Mouse (Mus musculus) hindbrain, embryonic 16.5 days (tissue): ENCODE data around the gene Nsmf. TPM values are rescaled to one million over a fixed set of nuclear protein-coding genes. Genes with fewer than 3 reads are reported as not detected.

Source experiments
- ATAC-seq: fragments of 200-750 bp; cut with Nextera tagmentation; 2 replicates; pipeline ENCODE4 v1.8.0; 2017; ENCODE audit warnings: moderate TSS enrichment, moderate library complexity
- H3K27ac ChIP-seq: fragments of 300-500 bp; sonication (generic); 2 replicates; pipeline ENCODE4 v1.5.1; 2014; ENCODE audit warnings: low read depth, mild to moderate bottlenecking, control low read depth, low read length, moderate library complexity
- H3K27me3 ChIP-seq: fragments of 300-500 bp; sonication (generic); replicated peaks from 2 replicates; pipeline ENCODE4 v1.6.1; 2014; ENCODE audit warnings: low read length; ENCODE audit not compliant: control insufficient read depth, insufficient read depth
- H3K36me3 ChIP-seq: fragments of 300-500 bp; sonication (generic); 2 replicates; pipeline ENCODE4 v1.6.1; 2014; ENCODE audit warnings: mild to moderate bottlenecking, low read length, moderate library complexity, mixed read lengths; ENCODE audit not compliant: control insufficient read depth, insufficient read depth
- H3K4me1 ChIP-seq: fragments of 300-500 bp; sonication (generic); 2 replicates; pipeline ENCODE4 v1.6.1; 2014; ENCODE audit warnings: low read depth, low read length; ENCODE audit not compliant: control insufficient read depth, insufficient read depth
- H3K4me2 ChIP-seq: fragments of 300-500 bp; sonication (generic); 2 replicates; pipeline ENCODE4 v1.6.1; 2014; ENCODE audit warnings: mild to moderate bottlenecking, low read length, control low read depth, moderate library complexity
- H3K4me3 ChIP-seq: fragments of 300-500 bp; sonication (generic); 2 replicates; pipeline ENCODE4 v1.5.1; 2014; ENCODE audit warnings: mild to moderate bottlenecking, low read length, control low read depth, moderate library complexity
- H3K9ac ChIP-seq: fragments of 300-500 bp; sonication (generic); 2 replicates; pipeline ENCODE4 v1.6.1; 2014; ENCODE audit warnings: low read depth, mild to moderate bottlenecking, control low read depth, low read length, moderate library complexity
- H3K9me3 ChIP-seq: fragments of 300-500 bp; sonication (generic); 2 replicates; pipeline ENCODE4 v1.6.1; 2014; ENCODE audit warnings: mild to moderate bottlenecking, low read length, moderate library complexity; ENCODE audit not compliant: control insufficient read depth
- WGBS: fragments of 180-500 bp; shearing (Covaris S2); extraction: QIAGEN DNeasy Blood & Tissue Kit; methylation state at CpG from one replicate; pipeline ENCODE4 v1.1.7; 2014; 5-methylcytosine and 5-hydroxymethylcytosine counted together
- polyA plus RNA-seq: library from polyadenylated mRNA; unstranded; fragments of >200 nt; fragmentation: Nextera tagmentation; extraction: Ambion mirVana; gene quantifications from 2 replicates; pipeline ENCODE4 v1.2.1, GENCODE M21; 2015

Gene Nsmf
- polyA plus RNA-seq, 1 experiment from 2014 or later: 174 TPM

DNA sequence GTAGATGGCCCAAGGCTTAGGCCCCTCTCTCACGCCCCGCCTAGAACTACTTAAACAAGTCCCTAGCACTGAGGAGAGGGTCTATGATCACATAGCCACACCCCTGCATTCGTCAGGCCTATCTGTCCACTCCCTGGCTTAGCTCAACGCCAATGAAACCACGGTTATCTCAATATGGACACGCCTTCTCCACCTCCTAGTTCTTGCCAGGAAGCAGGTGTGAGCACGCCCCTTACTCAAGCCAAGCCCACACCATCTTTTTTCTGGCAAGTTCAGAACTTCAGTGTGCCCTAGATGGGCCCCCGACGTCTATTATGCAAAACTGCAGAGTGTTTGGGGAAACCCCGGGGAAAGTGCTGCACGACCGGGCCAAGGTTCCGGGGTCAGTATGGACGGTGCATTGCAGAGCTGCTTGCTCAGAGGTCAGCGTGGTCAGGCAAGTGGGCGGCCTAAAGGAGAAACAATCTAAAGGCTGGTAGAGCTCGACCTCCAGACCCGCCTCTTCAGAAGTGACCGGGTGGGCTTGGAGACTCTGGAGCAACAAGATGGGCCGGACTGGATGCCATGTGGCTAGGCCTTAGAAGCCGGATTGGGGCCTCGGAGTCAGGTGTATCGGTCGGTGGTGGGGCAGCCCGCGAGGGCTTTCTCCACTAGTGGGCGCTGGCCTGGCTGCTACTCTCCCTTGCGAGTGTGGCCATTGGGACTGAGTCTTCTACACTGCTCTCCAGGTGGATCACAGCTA, 41.1 kb downstream of the Nsmf start, which contains the start of gene Noxa1:
TSS of gene Noxa1 (minus strand) at position 41 of the 742 bp plus-strand sequence.
- Histone ChIP-seq H3K4me2 (no peak within 1 kb of the TSS), H3K27me3 (no peaks in the 10 kb centered on the region), H3K4me1 (no peaks in the 10 kb centered on the region), H3K4me3 (no peak within 1 kb of the TSS), H3K36me3 (no peaks in the 10 kb centered on the region), H3K9me3 (no peaks in the 10 kb centered on the region), H3K27ac (no peak within 1 kb of the TSS), H3K9ac (no peak within 1 kb of the TSS)
- WGBS: 52% methylated on average over 28 of the region's 28 CpGs
- ATAC-seq: no peak

- Histone ChIP-seq H3K27me3 (no peaks in the 10 kb centered on the region), H3K4me2 (no peak overlapping the region), H3K36me3 (no peaks in the 10 kb centered on the region), H3K27ac (no peak overlapping the region), H3K9me3 (no peaks in the 10 kb centered on the region), H3K4me1 (no peaks in the 10 kb centered on the region), H3K9ac (0 out of 2 replicates have a peak overlapping the region, but pooled peaks have one; percentile 9), H3K4me3 (no peak overlapping the region)
- no peak for ATAC-seq
- WGBS: 71% methylated on average over 3 of the region's 3 CpGs
Observed at GRCm38 (mm10) chr2:25098005-25098615, 44.0 kb downstream of the Nsmf start.

DNA sequence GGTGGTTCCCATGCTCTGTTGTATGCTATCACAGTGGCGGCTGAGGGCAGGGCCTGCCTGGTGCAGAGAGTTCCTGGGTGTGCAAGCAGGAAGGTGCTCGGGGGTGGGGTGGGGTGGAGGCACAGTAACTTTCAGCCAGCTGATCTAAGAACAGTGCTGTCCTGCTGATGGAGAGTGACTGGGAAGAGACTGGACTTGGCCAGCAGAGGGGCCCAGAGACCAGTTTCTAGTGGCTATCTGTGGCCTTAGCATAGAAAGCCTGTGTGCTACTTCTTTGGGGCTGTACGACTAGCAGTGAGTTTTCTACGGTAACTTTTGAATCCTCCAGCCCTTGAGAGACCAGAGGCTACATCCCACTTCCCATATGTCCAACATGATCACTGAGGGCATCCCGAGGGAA, 44.8 kb downstream of the Nsmf start:
- Histone ChIP-seq H3K9ac (no peak overlapping the region), H3K36me3 (no peaks in the 10 kb centered on the region), H3K4me3 (no peak overlapping the region), H3K27ac (no peak overlapping the region), H3K9me3 (no peaks in the 10 kb centered on the region), H3K4me1 (no peaks in the 10 kb centered on the region), H3K4me2 (no peak overlapping the region), H3K27me3 (no peaks in the 10 kb centered on the region)
- peak; percentile 79 for ATAC-seq
- WGBS: 31% methylated on average over 4 of the region's 5 CpGs

DNA sequence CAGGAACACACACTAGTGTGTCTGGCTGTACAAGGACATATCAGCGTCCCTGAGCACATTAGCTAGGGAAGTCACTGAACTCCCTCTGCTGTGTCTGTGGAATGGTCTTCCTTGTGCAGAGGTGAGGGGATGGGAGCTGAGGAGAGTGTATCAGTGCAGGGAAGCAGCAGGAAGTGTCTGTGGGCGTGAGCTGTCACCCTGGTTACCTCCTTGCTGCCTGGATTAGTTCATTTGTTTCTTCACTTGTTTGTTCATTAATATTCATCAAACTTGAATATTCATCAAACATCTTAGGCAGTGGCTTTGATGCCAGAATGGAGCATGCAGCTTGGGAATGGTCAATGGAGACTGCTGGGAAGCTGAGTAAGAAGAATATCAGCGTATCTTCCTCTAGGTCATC, 45.5 kb downstream of the Nsmf start:
- H3K36me3 ChIP-seq: no peaks in the 10 kb centered on the region
- H3K4me2 ChIP-seq: no peak overlapping the region
- H3K9me3 ChIP-seq: no peaks in the 10 kb centered on the region
- WGBS: 33% methylated on average over 3 of the region's 3 CpGs
- no peak overlapping the region for H3K4me3 ChIP-seq
- ATAC-seq: no peak
- H3K9ac ChIP-seq: no peak overlapping the region
- H3K27ac ChIP-seq: no peak overlapping the region
- no peaks in the 10 kb centered on the region for H3K4me1 ChIP-seq
- no peaks in the 10 kb centered on the region for H3K27me3 ChIP-seq

DNA sequence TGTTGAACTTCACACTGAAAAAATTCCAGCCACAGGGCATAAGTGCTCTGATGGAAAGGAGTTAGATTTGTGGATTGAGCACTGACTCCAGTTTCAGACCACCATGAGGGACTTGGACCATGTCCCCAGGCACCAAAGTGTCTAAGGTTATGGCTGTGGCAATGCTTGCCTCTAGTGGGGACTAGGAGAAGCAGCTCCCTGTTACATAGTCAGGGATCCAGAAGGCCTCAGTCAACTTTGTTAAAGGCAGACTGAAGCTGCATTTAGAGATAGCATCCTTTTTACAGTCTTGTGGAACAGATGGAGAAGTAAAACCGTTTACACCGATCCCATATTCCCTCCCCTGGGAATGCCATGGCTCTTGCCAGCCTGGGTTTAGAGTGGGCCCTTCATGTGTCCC, 50.0 kb downstream of the Nsmf start:
- no peak for ATAC-seq

GRCm38 (mm10) chr2:25106045-25106444, 51.9 kb downstream of the Nsmf start:
- Histone ChIP-seq H3K4me3 (no peak overlapping the region), H3K4me1 (no peaks in the 10 kb centered on the region), H3K9ac (no peak overlapping the region), H3K9me3 (no peaks in the 10 kb centered on the region), H3K36me3 (no peaks in the 10 kb centered on the region), H3K27ac (no peak overlapping the region), H3K4me2 (no peak overlapping the region), H3K27me3 (no peaks in the 10 kb centered on the region)
- ATAC-seq: no peak
- 71% methylated on average over 3 of the region's 3 CpGs for WGBS

More for the DNA sequence above, 50.0 kb downstream of the Nsmf start:
- H3K36me3 ChIP-seq: no peaks in the 10 kb centered on the region
- no peak overlapping the region for H3K4me3 ChIP-seq
- H3K27ac ChIP-seq: no peak overlapping the region
- WGBS: 95% methylated on average over 2 of the region's 2 CpGs
- no peaks in the 10 kb centered on the region for H3K4me1 ChIP-seq
- no peaks in the 10 kb centered on the region for H3K9me3 ChIP-seq
- H3K4me2 ChIP-seq: no peak overlapping the region
- no peak overlapping the region for H3K9ac ChIP-seq
- H3K27me3 ChIP-seq: no peaks in the 10 kb centered on the region

DNA sequence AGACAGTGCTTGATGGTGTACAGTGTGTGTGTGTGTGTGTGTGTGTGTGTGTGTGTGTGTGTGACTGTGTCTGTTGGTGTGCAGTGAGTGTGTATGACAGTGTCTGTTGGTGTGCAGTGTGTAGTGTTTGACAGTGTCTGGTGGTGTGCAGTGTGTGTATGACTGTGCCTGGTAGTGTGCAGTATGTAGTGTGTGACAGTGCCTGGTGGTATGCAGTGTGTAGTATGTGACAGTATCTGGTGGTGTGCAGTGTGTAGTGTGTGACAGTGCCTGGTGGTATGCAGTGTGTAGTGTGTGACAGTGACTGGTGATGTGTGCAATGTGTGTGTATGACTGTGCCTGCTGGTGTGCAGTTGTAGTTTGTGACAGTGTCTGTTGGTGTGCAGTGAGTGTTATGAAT, 55.3 kb downstream of the Nsmf start:
- Histone ChIP-seq H3K9me3 (no peaks in the 10 kb centered on the region), H3K4me2 (no peak overlapping the region), H3K27me3 (no peaks in the 10 kb centered on the region), H3K36me3 (no peaks in the 10 kb centered on the region), H3K27ac (no peak overlapping the region), H3K4me3 (no peak overlapping the region), H3K9ac (no peak overlapping the region), H3K4me1 (no peaks in the 10 kb centered on the region)
- peak; percentile 24; the same call in 1 of the 2 replicates for ATAC-seq

DNA sequence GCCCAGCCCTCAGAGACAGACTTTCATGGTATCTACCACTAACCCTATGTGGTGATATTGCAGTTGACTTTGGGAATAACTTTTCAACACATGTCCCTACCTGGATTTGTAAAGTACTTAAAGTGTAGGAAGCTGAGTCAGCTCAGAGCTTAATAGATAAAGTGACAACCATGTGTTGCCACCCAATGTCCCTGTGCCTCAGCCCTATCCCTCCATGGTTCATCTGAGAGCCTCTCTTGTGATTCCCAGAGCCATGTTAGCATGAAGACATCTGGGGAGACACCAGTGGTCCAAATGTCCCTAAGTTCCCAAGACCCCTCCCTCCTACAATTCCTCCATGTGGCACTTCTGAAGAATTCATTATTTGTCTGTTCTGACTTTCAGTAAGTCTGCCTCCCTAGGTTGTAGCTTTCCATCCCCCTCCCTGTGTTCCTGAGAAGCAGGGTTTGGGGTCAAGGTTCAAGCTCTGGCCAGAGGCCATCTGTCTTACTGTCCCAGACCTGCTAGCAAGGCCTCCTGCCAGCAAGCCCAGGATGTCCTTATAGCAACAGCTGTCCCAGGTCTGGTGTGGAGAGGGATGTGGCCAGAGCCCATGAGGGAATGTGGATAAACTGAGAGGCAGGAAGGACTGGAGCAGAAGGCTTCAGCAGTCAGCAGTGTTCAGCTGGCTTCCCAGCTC, 56.5 kb downstream of the Nsmf start:
- Histone ChIP-seq H3K9me3 (no peaks in the 10 kb centered on the region), H3K4me3 (no peak overlapping the region), H3K4me2 (no peak overlapping the region), H3K36me3 (no peaks in the 10 kb centered on the region), H3K9ac (no peak overlapping the region), H3K4me1 (no peaks in the 10 kb centered on the region), H3K27me3 (no peaks in the 10 kb centered on the region), H3K27ac (no peak overlapping the region)
- ATAC-seq: no peak

- H3K36me3 ChIP-seq: no peaks in the 10 kb centered on the region
- ATAC-seq: peak; percentile 61; the same call in 1 of the 2 replicates
- no peaks in the 10 kb centered on the region for H3K27me3 ChIP-seq
- WGBS: 48% methylated on average over 9 of the region's 9 CpGs
- no peaks in the 10 kb centered on the region for H3K4me1 ChIP-seq
- no peak overlapping the region for H3K4me2 ChIP-seq
- no peaks in the 10 kb centered on the region for H3K9me3 ChIP-seq
- no peak overlapping the region for H3K4me3 ChIP-seq
- H3K27ac ChIP-seq: no peak overlapping the region
- no peak overlapping the region for H3K9ac ChIP-seq
Observed at GRCm38 (mm10) chr2:25111184-25111791, 57.1 kb downstream of the Nsmf start.
